Mouse (Mus musculus) ovary, adult 2 months (tissue): ENCODE measurements around the gene Kcng4. TPM values are rescaled to one million over a fixed set of nuclear protein-coding genes. Genes with fewer than 3 reads are reported as not detected.

Experiments used
- polyA plus RNA-seq: library from polyadenylated mRNA; depleted of rRNA; stranded (reverse); fragments of >200 nt; gene quantifications from 2 replicates; pipeline ENCODE4 v1.2.3, GENCODE M21; 2012; rRNA removed

Gene Kcng4
- polyA plus RNA-seq: 2.3 and 4.2 TPM in 2 replicates

DNA sequence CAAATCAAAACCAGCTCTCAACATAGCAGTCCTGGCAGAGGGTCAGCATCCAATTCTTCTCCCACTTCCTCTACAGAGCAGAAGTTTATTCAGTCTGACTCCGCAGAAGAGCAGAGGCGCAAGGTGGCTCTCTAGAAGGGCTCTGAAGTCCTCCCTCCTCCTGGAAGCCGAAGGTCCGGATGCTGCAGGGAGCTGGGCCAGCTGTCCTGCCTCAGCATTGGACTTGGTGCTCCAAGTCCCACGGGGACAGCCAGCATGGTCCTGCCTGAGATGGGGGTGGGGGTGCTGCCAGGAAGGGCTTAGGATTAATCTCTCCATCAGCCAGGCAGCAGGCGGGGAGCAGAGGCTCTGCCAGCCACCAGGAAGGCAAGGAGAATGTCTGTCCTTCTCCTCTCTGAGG, at the start of gene Kcng4:
Kcng4 (minus strand) TSS at position 303 of the 400 bp plus-strand sequence.

DNA sequence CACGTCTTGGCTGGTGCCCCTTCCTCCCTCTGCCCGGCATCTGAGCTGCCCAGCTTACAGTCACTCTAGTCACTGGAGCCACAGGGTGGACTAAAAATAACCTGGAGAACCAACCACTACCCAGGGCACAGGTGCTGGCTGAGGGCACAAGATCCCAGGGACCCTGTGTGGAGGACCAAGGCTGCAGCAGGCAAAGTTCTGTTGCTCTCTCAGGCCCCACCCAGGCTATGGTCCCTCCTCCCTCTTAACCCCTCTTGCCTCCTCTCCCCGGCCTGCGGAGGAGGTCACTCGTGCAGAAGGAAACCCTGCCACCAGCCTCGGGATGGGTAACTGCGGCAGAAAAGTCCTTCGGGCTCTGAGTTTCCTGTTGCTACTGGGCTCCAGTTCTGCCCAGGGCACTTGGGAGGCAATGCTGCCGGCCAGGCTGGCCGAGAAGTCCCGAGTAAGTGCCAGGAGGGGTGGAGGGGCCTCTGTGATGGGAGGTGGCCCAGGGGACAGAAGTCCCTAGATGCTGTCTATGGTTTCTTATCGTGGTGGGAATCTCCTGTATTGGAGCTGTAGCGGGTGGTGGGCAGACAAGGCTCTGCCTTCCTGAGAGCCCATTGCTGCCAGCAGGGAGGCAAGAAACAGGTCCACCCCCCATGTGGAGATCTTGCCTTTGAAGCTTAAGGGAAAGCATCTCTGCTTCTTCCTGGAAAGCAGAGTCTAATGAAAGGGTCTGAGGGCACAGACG, 30.9 kb upstream of the Kcng4 start, which contains the start of gene Wfdc1:
Wfdc1 (plus strand) TSS at position 147 of the 733 bp plus-strand sequence.

DNA sequence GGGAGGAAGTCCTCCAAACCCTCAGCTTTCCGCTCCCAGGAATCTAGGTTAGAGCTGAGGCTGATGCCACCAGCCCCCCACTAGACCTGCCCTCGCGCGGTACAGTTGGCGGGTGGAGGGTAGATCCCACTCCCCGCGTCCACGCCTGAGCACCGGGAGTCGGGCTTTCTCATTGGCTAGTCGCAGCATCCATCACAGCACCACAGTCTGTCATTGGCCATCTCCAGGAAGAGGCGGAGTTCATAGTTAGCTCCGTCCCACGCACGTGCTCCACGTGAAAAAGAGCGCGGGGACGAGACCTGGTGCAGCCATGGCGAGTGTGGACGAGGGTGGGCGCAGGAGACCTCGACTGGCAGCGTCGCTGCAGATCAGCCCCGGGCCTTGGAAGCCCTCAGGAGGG, 23.0 kb downstream of the Kcng4 start, which contains the start of gene Adad2:
Adad2 (plus strand) TSS at position 277 of the 400 bp plus-strand sequence.

DNA sequence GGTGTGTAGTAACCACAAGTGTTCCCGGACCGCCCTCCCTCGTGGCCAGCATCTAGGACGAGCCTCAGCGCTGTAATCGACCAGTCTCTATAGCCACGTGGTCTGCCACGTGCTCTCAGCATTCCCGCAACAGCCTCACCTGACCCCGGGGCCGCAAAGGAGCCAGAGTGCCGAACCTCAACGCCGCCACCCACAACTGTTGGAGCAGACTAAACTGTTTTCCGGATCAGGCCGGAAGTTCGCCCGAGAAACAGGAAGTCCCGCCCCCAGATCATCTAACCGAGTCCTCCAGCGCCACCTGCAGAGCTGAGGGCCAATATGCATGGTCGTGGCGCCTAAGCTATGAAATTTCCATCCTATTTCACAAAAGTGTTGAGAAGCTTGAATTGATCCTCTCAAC, 30.5 kb downstream of the Kcng4 start, which contains the start of gene Taf1c:
Taf1c (minus strand) TSS at position 227 of the 400 bp plus-strand sequence.

DNA sequence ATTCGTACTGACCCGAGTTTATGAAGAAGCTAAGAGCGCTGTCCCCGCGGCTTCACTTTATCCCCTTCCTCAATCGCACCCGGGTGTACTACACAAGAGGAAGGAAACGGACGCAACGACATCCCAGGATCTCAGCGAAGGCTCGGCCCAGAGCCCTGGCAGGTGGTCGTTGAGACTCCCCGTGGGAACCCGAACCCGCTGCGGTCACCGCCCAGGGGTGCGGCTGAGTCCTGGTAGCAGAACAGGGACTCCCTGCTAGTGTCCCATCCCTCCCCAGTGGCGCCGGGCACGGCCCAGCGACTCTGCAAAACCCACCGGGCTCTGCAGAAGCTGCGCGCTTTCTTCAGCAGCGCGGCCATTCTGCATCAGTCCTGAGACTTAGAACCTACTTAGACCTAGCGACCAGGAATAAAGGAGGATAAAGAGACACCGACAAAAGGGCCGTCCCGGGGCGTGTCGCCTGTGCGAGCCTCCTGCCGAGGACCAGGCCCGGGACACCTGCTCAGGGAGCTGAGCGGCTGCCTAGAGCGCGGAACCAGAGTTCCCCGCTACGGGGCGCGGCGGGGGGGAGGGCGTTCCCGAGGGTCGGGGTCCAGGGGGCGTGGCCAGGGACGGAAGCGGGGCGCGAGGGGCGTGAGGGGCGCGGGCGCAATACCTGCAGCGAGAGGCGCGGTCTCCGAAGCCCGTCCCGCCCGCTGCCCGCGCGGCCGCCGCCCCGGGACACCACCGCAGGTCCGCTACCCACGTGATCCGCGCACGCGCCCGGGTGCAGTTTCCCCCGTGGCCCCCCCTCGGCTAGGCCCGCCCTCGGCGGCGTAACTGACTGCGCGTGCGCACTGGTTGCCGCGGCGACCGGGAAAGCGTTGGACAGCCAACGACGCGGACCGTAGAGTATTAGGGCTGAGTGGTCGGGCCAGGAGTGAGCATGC, 60.8 kb downstream of the Kcng4 start, which contains the start of the genes Hsdl1 and Dnaaf1:
Hsdl1 (minus strand) TSS at position 747 of the 929 bp plus-strand sequence.
Dnaaf1 (plus strand) TSS at position 799 of the 929 bp plus-strand sequence.

Other genes with a start within 250 kb of the Kcng4 start
- 36.2 and 52.1 TPM in 2 replicates for gene Mlycd, start 240.8 kb downstream of the Kcng4 start, polyA plus RNA-seq
- 30.0 and 42.2 TPM in 2 replicates for gene Osgin1, start 201.6 kb downstream of the Kcng4 start, polyA plus RNA-seq
- 2.9 and 3.3 TPM in 2 replicates for gene Necab2, start 189.0 kb downstream of the Kcng4 start, polyA plus RNA-seq
- gene Slc38a8, start 134.0 kb downstream of the Kcng4 start, polyA plus RNA-seq: 1.3 and 2.2 TPM in 2 replicates
- gene Mbtps1, start 76.9 kb downstream of the Kcng4 start, polyA plus RNA-seq: 121 and 142 TPM in 2 replicates
- 31.8 and 33.5 TPM in 2 replicates for gene Hsdl1, start 60.5 kb downstream of the Kcng4 start, polyA plus RNA-seq
- gene Dnaaf1, start 60.4 kb downstream of the Kcng4 start, polyA plus RNA-seq: 6.9 and 7.4 TPM in 2 replicates
- gene Taf1c, start 30.5 kb downstream of the Kcng4 start, polyA plus RNA-seq: 42.3 and 49.9 TPM in 2 replicates
- 1.7 and 2.3 TPM in 2 replicates for gene Adad2, start 22.9 kb downstream of the Kcng4 start, polyA plus RNA-seq
- gene Wfdc1, start 30.7 kb upstream of the Kcng4 start, polyA plus RNA-seq: 129 and 167 TPM in 2 replicates
- 3.8 and 5.0 TPM in 2 replicates for gene Atp2c2, start 64.3 kb upstream of the Kcng4 start, polyA plus RNA-seq
- gene Tldc1, start 142.7 kb upstream of the Kcng4 start, polyA plus RNA-seq: 17.2 and 17.5 TPM in 2 replicates
- gene Cotl1, start 204.9 kb upstream of the Kcng4 start, polyA plus RNA-seq: 218 and 231 TPM in 2 replicates
- gene Klhl36, start 226.6 kb upstream of the Kcng4 start, polyA plus RNA-seq: 52.7 and 87.2 TPM in 2 replicates